Mouse (Mus musculus) neutrophil, adult 5-6 weeks (primary cell): Measurements from ENCODE around the gene Fam189a2. TPM values are rescaled to one million over a fixed set of nuclear protein-coding genes. Genes with fewer than 3 reads are reported as not detected.

ENCODE experiments used
- ATAC-seq: fragments of 151-379, 151-347 bp; 2 replicates; pipeline ENCODE4 v1.8.0; 2017; ENCODE audit warnings: mild to moderate bottlenecking, moderate TSS enrichment; ENCODE audit not compliant: insufficient number of reproducible peaks, poor library complexity, low FRiP score, severe bottlenecking; ENCODE audit errors: extremely low read depth
- total RNA-seq: library from RNA; stranded (forward); fragments of 200-1000 nt; gene quantifications from 2 replicates; pipeline ENCODE4 v1.2.3, GENCODE M21; 2017

The Fam189a2 gene
- not detected in 2 replicates for total RNA-seq

GRCm38 (mm10) chr19:24030871-24031556 is at the start of gene Fam189a2:
TSS of gene Fam189a2 (minus strand) at chr19:24031019.
- no peak for ATAC-seq

- no peak for ATAC-seq
Observed at GRCm38 (mm10) chr19:24077658-24078057, 46.8 kb upstream of the Fam189a2 start.

DNA sequence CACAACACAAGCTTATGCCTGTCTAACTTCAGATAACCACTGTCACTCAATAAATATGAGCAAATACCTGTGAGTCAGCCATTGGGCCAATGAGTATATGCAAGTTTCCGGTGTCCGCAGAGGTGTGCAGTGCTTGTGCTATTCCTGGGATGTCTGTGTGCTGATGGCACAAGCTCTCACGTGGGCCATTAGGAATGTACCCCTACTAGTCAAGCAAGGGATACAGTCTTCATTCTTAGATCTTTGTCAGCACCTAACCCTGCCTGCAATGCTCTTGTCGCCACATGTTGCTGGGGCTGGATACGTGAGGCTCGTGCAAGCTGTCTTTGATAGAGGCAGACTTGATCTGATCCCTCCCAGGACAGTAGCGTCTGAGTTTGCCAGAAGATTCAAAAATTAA is 45.7 kb upstream of the Fam189a2 start:
- no peak for ATAC-seq

DNA sequence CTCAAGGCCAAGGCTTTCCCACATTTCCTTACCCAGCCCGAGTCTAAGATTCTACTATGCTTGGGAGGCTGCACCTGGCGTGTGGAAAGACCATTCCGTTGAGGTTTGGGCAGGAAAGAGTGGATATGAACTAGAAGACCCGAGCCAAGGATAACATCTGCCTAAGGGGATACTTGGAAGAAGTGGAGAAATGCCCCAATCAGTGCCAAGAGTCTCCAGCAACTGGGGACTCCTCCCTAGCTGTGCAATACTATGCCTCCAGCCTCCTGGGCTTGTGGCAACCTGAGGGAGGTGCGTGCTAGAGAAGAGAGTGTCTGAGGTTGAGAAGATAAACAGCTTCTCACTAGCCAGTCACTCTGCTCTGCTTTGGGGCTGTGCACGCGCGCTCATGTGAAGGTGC is 45.1 kb upstream of the Fam189a2 start:
- no peak for ATAC-seq

- ATAC-seq = no peak
Observed at GRCm38 (mm10) chr19:24073155-24073554, 42.3 kb upstream of the Fam189a2 start.

GRCm38 (mm10) chr19:24064348-24064895 is 33.6 kb upstream of the Fam189a2 start:
- no peak for ATAC-seq

DNA sequence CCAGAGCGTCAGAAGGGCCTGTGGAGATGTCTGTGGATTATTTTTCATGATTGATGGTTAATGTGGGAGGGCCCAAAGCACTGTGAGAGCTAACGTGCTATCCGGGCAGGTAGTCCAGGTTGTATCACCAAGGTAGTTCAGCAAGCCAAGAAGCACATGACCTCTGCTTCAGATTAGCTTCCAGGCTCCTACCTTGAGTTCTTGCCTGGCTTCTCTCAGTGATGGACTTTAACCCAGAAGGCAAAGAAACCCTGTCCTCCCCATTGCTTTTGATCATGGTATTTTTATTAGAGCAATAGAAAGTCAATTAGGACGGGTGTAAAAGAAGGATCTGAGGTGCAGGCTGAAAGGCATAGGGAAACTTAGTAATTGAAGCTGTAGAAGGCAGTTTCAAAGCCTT is 32.8 kb upstream of the Fam189a2 start:
- ATAC-seq = no peak

- no peak for ATAC-seq
Observed at GRCm38 (mm10) chr19:24058851-24059250, 28.0 kb upstream of the Fam189a2 start.

- no peak for ATAC-seq
Observed at GRCm38 (mm10) chr19:24058021-24058420, 27.2 kb upstream of the Fam189a2 start.

- no peak for ATAC-seq
Observed at GRCm38 (mm10) chr19:24056880-24057279, 26.1 kb upstream of the Fam189a2 start.

DNA sequence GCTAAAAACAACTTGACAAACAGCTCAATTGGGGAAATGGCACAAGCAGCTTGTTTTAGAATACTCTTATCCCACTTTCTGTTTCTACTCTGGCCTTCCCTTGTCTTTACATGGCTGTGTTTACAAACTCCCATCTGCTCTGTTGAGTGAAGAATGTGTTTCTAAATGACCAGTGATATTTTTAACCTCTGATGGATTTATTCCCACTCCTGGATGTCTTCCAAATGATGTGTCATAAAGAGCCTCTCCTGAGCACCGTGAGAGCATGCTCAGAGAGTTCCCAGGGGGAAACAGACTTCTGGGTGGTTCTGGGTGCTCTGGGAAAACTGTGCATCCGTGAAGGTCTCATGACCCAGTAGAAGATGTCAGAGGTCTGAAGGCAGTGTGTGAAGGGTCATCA is 24.1 kb upstream of the Fam189a2 start:
- no peak for ATAC-seq

- ATAC-seq = no peak
Observed at GRCm38 (mm10) chr19:24054265-24054664, 23.4 kb upstream of the Fam189a2 start.

DNA sequence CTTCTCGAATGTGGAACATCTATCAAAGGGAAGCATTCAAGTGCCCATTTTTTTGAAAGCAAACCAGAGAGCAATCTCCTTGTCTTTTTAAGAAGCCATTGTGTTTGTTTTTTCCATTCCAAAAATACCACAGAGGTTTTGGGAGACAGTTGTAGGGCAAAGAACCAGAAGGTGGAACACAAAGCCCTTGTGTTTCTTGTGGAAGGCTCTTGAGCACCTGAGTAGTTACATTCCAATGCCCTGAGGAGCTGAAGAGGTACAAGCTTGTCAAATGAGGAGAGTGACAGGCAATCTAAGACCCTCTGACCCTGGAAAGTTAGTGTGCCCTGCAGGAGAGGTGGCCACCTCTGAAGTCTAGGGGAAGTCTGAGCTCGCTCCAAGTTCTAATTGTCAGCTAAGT is 19.7 kb upstream of the Fam189a2 start:
- no peak for ATAC-seq

- no peak for ATAC-seq
Observed at GRCm38 (mm10) chr19:24049329-24049728, 18.5 kb upstream of the Fam189a2 start.

GRCm38 (mm10) chr19:24046395-24046993 is 15.7 kb upstream of the Fam189a2 start:
- no peak for ATAC-seq

- no peak for ATAC-seq
Observed at GRCm38 (mm10) chr19:24042387-24042786, 11.6 kb upstream of the Fam189a2 start.

DNA sequence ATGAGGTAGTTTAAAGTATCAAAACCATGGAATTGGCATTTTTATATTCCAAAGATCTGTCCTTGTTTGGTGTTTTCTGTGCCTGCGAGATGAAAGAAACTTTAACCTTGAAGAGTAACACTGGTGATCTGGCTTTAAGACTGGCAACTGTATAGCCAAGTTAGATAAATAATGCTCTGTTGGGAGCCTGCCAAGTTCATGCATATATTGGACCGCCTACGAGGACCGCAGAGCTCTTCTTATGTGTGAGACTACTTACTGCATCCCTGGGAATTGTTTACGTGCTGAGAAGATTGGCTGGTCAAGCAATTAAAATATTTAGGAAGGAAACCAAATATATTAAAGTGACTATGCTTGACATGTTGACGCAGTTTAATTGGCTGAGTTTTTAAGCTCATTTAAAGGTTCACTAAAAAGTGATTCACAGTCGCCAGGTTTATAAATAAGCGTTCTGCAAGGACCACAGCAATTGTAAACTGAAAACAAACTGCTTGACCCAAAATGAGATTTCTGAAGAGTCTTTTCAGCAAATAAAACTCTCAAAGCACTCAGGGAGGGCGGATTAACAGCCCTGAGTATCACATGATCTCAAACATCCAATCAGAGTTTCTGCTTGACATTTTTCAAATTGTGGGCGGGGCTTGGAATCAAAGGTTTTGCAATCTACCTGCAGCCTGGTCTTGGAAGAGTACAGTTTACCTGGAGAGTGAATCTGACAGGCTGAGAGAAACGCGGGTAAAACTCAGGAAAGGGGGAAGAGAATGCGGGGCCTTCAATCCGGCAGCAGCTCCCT is 8.4 kb upstream of the Fam189a2 start:
- no peak for ATAC-seq

GRCm38 (mm10) chr19:24034367-24034766 is 3.5 kb upstream of the Fam189a2 start:
- no peak for ATAC-seq

DNA sequence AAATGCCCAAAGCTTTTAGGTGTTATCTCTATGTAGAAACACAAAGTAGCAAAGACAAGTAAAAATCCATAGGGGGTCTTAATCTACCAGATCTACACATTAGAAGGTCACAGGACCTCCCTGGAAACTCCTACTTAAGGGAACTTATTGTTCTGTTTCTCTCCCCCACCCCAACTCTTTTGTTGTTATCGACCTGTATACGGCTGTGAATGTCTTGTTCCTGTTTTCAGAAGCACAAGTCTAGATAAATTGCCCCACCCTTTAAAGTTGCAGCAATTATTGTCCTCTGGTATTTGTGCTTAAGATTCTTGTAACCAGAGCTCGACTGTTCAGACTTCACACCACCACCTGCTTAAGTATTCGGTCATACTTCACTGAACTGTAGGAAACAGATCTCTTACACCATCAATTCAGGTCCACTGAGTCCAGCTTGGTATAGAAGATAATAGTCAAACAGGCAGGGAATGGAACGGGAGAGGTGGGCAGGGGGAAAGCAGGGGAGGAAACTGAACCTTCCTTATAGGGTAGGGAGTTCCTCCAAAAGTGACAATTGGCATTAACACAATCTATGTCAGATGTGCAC is 1.9 kb upstream of the Fam189a2 start:
- no peak for ATAC-seq
